Mouse (Mus musculus): ENCODE results near the gene Asb13. TPM values are rescaled to one million over a fixed set of nuclear protein-coding genes. Genes with fewer than 3 reads are reported as not detected.

The Asb13 gene
- 10.2 TPM for polyA plus RNA-seq (2014; fragmentation: Illumina TruSeq; extraction: RNeasy Lipid Tissue Mini Kit (QIAGEN cat#74804); ENCODE audit: low read depth, low replicate concordance)

DNA sequence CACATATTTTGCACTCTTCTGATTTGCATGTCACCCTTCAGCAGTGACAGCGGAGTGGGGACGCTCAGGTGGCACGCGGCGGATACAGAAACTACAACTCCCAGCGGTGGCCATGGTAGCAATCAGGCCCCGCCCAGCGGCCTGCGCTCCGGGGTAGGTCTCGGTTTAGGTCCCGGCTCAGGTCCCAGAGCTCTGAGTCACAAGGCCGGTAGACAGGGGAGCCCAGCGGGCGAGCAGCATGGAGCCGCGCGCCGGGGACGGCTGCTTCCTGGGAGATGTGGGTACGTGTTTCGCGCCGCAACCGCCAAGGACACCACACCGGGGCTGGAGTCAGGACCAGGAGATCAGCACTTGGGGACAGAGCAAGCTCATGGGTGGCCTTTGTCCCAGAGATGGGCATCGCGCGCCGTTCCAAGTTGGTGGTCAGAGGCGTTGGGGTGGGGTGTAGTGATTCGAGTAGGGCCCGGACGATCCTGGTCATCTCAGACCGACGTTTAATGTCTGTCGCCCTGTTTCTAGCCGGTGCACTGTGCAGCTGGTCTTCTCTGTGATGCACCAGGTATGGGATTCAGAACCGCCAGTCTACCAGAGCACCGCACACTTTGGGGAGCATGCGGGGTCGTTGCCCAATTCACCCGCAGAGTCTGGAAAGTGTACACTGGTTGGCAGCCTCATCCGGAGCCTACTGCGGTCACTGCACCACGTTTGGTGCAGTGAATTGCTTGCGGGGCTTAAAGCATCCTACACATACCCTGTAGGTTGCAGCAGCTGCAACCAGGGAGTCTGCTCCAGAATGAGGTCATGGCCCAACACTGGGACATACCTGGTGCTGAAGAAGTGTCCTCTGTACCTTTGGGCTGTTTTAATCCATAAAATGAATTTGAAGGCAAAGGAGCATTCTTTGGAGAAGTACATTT lies at the start of gene Asb13:
Gene Asb13, plus strand, starts transcription at position 138 of the 917 bp plus-strand sequence.

DNA sequence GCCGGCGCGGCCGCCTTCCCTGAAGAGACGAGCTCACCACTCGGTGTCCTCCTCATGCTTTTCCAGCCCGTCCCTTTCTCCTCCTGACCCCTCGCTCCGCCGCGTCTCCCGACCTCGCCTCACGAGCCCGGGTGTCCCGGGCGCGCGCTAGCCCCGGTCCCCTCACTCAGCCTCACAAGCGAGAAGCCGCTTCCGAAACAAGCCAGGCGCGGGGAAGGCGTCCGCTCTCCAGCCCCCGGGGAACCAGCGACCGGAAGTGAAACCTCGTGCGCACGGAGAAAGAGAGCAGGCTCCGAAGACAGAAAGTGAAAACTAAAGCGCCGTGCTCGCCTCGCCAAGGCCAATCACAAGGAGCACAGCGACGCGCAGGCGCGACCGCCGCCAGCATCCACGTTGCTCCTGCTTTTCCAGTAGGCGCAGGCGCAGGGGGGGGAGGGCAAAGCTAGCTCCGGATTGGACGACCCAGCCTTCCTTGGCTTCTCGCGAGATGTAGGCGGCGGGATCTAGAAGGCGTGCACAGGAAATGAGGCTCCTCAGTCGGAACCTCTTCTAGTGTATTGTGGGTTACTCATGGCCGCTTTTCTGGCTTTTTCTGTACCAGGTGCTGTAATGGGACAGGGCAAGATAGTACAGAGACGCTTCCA lies 22.9 kb upstream of the Asb13 start, which contains the start of gene Fam208b:
Gene Fam208b, minus strand, starts transcription at position 314 of the 644 bp plus-strand sequence.

Other genes starting within 250 kb of the Asb13 start
- gene Gdi2, start 96.0 kb upstream of the Asb13 start, polyA plus RNA-seq (2014; fragmentation: Illumina TruSeq; extraction: RNeasy Lipid Tissue Mini Kit (QIAGEN cat#74804); ENCODE audit: low read depth, low replicate concordance), result 218 TPM
- gene Fam208b, start 22.9 kb upstream of the Asb13 start, polyA plus RNA-seq (2014; fragmentation: Illumina TruSeq; extraction: RNeasy Lipid Tissue Mini Kit (QIAGEN cat#74804); ENCODE audit: low read depth, low replicate concordance), result 12.8 TPM
- gene Calml3, start 170.3 kb downstream of the Asb13 start, polyA plus RNA-seq (2014; fragmentation: Illumina TruSeq; extraction: RNeasy Lipid Tissue Mini Kit (QIAGEN cat#74804); ENCODE audit: low read depth, low replicate concordance), result not detected
- not detected for gene Calm4, start 203.7 kb downstream of the Asb13 start, polyA plus RNA-seq (2014; fragmentation: Illumina TruSeq; extraction: RNeasy Lipid Tissue Mini Kit (QIAGEN cat#74804); ENCODE audit: low read depth, low replicate concordance)
- not detected for gene Calm5, start 220.1 kb downstream of the Asb13 start, polyA plus RNA-seq (2014; fragmentation: Illumina TruSeq; extraction: RNeasy Lipid Tissue Mini Kit (QIAGEN cat#74804); ENCODE audit: low read depth, low replicate concordance)

Measured in heart, adult 10 weeks (tissue).